Mouse (Mus musculus) frontal cortex, adult (tissue): ENCODE data around the gene Vash2.
A peak's percentile ranks its signal among the peaks of the same experiment; 100 is the strongest.

Experiments used
- ATAC-seq: cut with Nextera tagmentation; 2 replicates; pipeline ENCODE4 v1.9.2; 2017; ENCODE audit warnings: mild to moderate bottlenecking, moderate library complexity, mixed read lengths; ENCODE audit not compliant: low TSS enrichment

The Vash2 gene

DNA sequence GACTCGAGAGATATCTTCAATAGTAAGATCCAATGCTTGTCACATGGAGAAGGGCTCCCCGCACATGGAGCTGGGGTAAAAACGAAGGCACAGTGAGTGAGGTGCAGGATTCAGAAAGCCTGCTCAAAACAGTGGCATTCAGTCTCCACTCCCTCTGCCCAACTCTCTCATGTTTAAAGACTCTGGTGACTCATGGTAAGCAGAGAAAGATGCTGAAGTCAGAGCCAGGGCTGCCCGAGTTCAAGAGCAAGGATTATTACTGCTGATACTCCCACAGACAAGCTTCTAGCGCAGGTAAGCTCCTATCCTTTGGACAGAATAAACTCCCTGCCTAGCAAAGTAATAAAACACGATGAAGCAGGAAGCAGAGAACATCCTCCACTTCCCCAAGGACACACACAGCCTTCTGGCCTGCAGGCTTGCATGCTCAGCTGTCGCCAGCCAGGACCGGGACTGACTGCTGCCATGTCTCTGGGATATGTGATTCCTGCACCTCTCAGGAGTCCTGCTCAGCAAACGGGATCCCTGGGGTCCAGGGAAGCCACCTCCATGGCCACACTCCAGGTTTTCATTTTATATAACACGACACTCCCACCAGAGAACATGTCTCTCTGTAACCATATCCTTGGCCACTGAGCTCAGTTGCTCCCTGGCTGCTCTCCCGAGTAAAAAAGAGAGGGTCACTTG is 2.1 kb downstream of the Vash2 start:
- ATAC-seq: no peak

DNA sequence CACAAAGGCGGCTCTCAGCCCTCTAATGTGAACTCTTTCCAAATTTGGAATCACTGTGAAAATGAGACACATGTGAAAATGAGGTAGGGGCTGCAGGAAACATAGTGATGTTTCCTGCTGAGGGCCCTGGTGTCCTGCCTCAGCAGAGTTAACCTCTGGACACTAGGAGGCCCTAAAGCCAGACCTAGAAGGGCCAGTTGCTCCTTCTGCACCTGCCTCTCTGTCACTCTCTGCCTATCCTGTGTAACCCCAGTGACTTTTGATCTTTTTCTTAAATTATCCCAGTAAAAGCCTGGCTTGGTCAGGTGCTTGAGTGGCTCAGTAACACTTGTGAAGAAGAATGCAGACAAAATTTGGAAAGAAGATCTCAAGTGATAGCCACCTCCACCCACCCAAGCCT is 4.3 kb downstream of the Vash2 start:
- ATAC-seq: no peak

DNA sequence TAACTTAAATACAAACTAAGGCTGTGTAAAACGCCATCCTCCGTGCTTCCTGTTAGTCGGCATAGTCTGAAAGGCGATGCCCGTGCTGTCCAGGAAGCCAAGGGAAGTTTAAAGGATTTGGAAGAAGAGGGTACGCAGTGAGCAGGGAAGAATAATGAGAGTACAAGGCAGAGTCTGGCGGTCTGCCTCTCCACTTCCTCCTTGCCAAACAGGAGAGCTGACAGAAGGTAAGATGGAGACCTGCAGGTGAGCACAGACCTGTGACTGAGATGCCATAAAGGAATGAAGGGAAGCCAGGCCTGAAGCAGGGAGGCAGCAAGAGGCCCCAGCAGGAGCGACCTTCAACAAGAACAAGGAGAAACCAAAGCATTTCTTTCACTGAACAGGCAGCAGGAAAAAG is 4.9 kb downstream of the Vash2 start:
- no peak for ATAC-seq

DNA sequence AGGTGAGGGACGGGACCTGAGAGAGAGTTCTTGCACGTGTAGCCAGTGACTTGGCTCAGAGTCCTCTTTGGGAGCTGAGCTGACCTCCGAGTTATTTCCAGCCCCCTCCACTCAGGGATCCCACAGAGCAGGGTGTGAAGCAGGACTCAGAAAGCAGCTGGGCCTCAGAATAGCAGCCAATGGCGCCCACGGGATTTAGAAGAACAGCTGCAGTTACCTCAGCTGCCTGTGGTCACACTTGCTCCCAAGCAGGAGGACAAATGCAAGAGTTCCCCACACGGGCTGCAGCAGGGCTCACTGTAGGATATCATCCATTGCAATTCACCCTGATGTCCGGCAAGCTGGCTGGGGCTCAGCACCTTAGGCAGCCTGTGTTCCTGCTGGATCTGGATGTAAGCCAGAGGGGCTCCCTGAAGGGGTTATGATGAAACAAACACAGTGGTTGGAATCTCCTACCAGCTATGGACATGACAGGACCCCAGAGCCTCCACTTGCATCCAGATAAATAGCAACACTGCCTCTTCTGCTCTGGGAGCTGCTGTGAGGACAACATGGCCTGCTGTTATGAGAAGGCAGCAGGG is 6.4 kb downstream of the Vash2 start:
- peak; percentile 51 for ATAC-seq

DNA sequence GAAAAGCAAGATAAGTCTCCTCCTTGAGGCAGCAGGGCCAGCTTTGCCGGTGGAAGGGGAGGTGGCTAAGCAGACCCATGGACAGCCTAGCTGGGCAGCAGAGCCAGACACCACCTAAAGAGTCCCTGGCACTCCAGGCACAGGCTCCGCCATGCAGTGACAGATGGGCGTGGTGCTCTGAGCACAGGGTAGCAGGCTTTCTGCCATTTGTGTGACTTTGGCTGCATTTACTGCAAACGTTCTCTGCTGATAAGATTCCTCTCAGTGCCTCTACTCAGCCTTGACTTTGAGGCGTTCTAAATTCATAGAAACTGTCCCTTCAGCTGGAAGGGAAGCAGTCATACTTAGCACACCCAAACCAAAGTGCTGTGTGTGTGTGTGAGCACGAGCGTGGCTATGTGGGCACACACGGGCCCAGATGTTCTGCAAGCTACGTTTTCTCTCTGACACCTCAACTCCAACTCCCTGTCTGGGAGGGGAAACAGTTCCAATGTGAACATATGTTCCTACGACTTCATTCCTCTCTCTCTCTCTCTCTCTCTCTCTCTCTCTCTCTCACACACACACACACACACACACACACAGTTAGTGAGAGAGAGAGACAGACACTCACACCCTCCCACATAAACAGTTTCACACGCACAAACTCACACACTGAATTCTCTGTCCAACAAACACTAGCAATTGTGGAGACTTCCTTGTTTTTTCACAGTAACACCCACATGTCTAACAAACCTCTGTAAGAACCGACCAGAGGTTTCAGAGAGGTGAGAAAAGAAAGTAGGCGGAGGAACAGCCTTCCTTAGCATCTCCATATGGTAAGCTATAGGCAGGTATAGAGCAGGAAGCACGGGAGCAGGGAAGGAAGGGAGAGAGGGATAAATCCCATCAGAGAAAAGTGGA is 7.1 kb downstream of the Vash2 start:
- ATAC-seq: peak; percentile 51

DNA sequence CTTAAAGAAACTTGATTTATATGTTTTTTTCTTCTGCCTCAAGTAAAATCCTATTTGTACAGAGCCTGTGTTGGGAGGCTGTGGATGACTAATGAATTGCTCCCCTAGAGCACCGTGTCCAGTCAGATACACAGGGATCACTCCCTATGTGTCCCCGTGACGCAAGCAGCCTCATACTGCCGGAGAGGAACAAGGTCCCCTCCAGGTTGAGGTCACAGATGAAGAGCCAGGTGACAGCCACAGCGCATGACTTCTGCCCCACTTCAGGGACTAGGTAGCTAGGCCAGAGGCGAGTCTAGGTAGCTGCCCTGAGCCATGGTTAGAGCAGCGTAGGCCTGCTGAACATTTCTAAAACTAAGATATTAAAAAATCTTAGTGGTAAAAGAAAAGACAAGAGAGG is 11.1 kb downstream of the Vash2 start:
- ATAC-seq: no peak

DNA sequence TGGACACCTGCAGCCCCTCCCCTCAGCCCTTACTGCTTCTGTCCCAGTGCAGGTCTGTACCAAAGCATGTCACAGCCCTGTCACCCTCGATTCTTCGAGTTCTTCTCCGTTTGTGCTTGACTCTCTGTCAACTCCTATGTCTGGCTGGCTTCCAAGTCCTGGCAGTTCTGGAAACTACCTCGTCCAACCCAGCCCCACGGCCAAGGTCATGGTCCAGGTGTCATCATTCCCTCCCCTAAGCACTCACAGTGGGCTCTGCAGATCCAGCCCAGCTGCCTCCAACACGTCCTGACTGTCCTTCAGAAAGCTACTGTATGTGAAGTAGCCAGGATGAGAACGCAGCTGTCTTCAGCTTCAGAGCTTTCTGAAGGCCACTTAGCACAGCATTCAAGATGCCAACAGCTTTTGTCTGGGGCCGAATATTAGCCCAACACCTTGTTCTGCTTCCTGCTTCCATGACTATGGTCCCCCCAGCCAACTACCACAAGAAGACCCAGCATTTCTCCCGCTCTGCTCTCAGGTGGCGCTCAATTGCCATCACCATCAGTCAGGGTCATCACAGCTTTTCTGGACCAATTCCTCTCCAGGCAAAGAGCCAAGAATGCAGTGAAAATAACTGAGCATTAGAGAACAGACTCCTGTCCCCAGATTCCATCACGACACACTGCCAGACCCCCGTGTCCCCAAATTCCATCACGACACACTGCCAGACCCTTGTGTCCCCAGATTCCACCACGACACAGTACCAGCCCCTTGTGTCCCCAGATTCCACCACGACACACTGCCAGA is 13.9 kb downstream of the Vash2 start:
- ATAC-seq: no peak

- ATAC-seq: no peak
These were observed 16.3 kb downstream of the Vash2 start for GRCm38 (mm10) chr1:190962760-190963159.

DNA sequence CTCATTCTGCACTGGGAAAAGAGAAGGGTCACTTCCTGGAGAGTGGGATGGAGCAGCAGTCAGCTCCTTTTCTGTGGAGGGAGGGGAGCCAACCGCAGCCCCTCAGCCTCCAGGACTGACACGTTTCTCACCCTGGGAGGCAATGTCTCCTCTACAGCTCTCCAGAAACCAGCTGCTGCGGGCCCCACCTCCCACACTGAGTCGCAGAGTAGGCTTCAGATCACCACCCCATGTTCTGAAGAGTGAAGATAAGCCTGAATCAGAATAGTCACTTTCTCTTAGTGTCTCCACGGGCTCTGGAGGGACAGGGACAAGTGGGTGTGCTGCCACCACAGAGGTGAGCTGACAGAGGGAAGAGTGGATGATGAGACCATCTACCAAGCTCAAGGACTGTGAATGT is 20.3 kb downstream of the Vash2 start:
- no peak for ATAC-seq

GRCm38 (mm10) chr1:190953009-190953408 is 26.1 kb downstream of the Vash2 start:
- ATAC-seq: no peak

DNA sequence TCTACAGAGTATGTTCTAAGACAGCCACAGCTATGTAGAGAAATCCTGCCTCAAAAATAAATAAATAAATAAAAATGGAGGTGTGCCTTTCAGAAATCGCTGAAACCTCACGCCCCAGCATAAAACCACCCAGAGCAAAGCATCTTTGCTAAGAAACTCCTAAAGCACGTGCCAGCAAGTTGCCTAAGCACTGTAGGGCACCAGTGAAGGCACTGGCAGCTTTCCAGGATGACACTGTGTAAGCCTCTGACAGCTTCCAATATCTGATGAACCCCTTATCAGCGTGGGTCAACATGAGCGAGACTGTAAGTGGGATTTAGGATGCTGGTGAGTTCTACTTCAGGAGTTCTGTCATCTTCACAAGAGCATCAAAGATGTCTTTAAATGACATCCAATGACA is 28.1 kb downstream of the Vash2 start:
- no peak for ATAC-seq

GRCm38 (mm10) chr1:190948846-190949245 is 30.2 kb downstream of the Vash2 start:
- no peak for ATAC-seq

GRCm38 (mm10) chr1:190948439-190948838 is 30.7 kb downstream of the Vash2 start:
- no peak for ATAC-seq

GRCm38 (mm10) chr1:190947986-190948385 is 31.1 kb downstream of the Vash2 start:
- ATAC-seq: no peak

- ATAC-seq: peak; percentile 94
These were observed 34.9 kb downstream of the Vash2 start for GRCm38 (mm10) chr1:190944109-190944760.

GRCm38 (mm10) chr1:190939803-190940202 is 39.3 kb downstream of the Vash2 start:
- no peak for ATAC-seq

GRCm38 (mm10) chr1:190930181-190930580 is 48.9 kb downstream of the Vash2 start:
- ATAC-seq: no peak

DNA sequence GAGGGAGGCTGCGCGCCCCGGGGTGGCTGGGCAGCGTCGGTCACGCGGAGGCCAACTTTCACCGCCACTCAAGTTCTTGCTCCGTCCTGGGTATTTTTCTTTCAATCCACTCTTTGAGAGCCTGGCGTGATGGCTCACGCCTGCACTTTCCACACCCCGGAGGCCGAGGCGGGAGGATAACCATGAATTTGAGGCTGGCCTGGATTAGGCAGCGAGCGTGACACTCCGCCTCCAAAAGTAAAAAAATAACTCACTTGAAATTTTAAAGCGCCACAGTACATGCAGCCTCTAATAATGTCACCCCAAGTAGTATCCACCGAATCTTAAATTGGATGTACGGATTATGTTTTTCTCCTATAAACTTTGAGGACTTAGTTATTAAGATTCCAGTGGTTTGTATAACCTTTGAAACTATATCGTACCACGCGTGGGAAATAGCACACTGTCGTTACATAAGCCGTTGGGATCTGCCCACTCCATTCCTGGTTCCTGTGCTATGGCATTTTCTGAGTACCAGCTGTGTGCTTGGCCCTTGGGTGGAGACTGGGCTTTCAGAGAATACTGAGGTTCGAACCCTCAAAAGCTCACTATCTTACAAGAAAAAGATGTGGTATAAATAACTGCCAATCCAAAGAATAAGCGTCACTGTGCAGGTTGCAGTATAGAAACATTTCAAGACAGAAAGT is 49.9 kb downstream of the Vash2 start:
- peak; percentile 31 for ATAC-seq

GRCm38 (mm10) chr1:190928370-190929009 is 50.6 kb downstream of the Vash2 start:
- ATAC-seq: peak; percentile 93

DNA sequence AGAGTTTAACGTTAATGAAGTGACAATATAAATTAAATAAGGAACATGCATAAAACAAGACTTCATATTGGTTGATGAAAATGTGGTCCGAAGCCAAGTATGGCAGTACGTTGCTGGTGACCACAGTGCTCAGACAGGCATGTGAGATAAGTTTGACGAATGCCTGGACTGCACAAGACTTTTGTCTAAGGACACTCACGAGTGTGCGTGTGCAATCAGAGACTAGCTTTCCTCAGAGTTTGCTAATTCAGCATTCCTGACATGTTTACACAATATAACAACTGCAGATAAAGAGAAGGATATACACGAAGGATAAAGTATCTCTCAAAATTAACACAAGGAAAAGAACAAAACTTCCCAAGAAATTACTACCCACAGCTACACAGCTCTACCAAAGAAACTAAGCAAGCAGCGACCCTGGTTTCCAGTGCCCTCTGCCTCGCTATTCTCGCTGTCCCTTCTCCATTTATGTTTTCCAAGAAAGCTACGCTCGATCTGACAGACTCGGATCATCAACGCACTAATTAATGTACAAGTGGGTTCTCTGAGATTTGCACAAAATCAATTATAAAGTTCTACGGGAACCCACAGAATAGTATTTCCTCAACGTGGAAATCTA is 51.2 kb downstream of the Vash2 start:
- ATAC-seq: peak; percentile 24
